Mouse (Mus musculus) liver, adult 2 months (tissue): Measurements from ENCODE around the gene Ptprm.

Source experiments
- CTCF ChIP-seq: fragments of 200-500 bp; IDR thresholded peaks from 2 replicates; pipeline ENCODE4 v1.5.1; 2011; ENCODE audit warnings: low read depth, low read length, control low read depth
- POLR2A ChIP-seq: fragments of 200-500 bp; IDR thresholded peaks from 2 replicates; pipeline ENCODE4 v1.6.1; 2011; ENCODE audit warnings: low read length, control low read depth; ENCODE audit not compliant: insufficient read depth; ENCODE audit errors: extremely low read depth

GRCm38 (mm10) chr17:67138981-67139380 lies 215.3 kb downstream of the Ptprm start:
- TF ChIP-seq CTCF (no peak), POLR2A (no peak)
